Mouse (Mus musculus): ENCODE measurements around the gene Plekhg2.

Gene Plekhg2

DNA sequence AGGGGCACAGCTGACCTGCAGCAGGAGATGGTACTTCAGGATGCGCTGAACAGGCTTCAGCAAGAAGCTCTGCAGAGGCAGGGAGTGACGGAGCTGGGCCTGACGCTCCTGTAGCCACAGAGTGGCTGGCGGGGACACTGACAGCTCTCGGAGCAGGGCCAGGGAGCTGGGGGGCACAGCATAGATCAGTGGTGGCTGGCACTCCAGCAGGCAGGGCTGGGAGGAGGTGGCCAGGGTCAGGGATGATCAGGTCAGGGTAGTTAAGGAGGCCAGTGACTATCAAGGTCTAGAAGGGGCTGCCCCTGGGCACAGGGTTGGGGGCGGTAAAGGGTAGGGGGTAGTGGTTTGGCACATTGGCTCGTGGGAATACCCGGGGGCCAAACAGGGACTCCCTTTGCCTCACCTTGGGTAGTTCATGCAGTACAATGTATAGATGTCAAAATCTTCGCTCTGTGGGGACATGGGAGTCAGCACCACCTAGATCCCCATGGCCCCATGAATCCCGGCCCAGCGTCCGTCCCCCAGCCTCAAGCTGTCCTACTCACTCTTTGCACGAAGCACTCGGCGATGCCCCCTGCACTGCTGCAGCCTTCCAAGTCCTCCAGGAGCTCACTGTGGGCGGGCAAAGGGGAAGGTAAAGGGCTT, 4.0 kb downstream of the Plekhg2 start:
- no peak for DNase-seq (ENCODE audit: extremely low spot score, low read depth, low spot score)

DNA sequence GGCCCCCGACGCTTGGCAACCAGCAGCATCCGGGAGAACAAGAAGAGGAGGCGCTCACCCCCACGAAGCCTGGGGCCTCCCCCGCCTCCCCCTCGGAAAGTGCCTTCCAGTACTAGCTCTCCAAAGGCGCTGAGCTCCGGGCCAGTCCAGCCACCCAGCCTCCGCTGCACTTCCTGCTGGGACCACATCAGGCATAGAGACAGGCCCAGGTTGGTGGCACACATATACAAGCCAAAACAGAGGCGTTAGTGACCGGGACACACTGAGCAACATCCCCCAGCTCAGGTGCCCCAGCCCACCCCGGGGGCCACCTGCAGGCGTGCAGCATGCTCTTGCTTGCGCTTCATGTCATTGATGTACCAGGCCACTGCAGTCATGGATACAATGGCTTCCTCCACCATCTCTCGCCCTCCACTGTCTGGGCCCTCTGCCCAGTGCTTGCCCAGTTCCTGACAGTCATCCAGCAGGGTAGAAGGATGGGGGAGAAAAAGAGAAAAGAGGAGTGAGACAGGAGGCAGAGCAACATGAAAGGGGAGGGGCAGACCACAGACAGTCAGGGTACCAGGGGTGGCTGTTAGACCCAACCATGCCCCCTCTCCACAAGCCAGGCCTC, 4.6 kb downstream of the Plekhg2 start:
- DNase-seq (ENCODE audit: extremely low spot score, low read depth, low spot score), result no peak

DNA sequence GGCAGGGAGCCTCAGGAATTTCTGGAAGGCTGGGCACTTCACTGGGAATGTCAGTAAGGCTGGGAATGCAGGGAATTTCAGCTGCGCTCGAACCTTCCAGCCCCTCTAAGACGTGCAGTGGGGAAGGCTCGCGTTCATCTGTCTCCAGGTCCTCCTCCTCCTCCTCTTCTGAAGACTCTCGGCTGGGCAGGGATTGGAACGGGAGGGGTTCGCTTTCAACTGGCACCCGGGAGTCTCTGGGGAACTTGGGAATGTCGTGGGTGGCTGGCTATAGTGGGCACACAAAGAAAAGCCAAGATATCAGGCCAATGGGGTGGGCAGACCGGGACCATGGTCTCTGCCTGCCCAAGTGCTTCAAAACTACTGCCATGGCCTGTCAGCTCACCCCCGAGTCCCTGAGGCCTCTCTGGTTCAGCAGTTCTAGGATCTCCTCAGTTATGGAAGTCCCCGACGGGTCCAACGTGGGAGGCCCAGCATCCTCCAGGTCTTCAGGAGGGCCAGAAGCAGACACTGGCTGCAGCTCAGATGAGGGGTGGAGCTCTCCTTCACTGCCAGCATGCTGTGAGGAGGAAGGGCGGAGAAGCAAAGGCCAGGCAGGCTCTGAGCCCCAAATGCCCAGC, 9.8 kb downstream of the Plekhg2 start:
- DNase-seq (ENCODE audit: extremely low spot score, low read depth, low spot score), result no peak

DNA sequence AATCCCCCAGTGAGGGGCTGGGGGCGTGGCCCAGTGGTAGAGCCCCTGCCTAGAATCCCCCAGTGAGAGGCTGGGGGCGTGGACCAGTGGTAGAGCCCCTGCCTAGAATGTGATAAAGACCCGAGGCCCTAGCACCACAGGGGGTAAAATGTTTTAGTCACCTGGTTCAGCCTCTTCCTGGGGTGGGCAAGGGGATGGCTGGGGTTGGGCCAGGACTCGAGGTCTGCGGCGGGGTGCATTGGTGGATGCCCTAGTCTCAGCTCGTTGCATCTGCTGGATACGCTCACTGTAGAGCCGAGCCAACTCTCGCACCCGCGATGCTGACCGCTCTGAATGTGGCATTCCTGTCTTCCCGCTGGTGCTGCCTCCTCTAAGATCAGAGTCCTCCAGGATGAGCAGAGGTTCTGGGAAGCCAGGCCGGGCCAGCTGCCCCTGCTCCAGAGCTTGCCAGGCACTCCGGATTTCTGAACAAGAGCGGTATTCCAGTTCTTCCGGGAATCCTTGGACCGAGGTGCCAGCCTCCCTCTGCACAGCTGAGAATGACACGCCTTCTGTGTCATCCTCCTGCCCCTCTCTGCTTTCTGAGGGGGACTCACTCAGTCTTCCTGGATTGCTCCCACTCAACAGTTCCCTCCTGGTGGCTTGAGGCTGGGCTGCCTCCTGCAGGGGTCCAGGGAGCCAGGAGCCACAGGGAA, 10.6 kb downstream of the Plekhg2 start:
- DNase-seq (ENCODE audit: extremely low spot score, low read depth, low spot score), result no peak

DNA sequence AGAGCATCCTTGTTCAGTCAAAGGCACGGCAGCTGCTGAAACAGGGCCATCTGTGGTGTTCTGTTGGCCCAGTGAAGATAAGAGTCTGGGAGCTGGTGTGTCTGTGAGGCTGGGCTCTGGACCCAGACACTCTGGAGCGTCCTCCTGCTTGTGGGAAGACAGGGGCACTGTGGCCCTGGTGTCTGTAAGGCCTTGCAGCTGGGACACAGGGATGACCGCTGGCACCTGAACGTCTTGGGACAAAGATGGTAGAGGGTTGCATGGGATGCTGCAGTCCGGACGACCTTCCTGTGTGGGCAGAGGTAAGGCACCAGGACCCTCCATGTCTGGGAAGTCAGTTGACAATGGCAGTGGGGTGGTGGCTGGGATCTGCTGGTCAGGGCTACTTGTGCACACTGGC, 12.1 kb downstream of the Plekhg2 start:
- no peak for DNase-seq (ENCODE audit: extremely low spot score, low read depth, low spot score)

DNA sequence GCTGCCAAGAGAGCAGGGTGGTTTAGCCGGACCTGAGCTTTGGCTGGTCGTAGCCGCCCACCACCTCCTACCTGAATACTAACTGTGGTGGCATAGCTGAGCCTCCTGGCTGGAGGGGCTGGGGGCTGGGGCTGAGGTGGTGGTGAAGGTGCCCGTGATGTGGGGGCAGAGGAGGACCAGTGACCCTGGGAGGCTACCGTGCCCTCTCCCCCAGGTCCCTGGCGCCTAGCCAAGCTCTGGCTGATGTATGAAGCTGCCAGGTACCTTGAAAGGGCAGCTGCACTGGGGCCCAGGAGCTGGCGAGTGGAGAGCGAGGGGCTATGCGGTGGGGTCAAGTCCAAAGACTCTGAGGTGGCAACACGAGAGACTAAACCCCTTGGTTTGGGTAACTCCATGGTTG, 12.5 kb downstream of the Plekhg2 start:
- DNase-seq (ENCODE audit: extremely low spot score, low read depth, low spot score), result no peak

DNA sequence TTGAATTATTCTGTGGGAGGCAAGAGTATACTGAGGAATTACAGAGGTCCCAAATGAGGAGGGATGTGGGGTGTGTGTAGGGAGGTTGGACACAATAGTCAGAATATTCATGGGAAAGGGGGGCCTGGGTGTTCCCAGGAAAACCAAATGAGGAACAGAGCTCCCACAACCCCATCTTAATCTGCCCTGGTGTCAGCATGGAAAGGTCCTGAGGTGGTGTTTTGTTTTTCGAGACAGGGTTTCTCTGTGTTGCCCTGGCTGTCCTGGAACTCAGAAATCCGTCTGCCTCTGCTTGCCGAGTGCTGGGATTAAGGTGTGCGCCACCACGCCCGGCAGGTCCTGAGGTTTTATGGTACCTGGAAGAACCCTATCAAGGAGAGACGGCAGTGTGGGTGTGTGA, 14.0 kb downstream of the Plekhg2 start:
- no peak for DNase-seq (ENCODE audit: extremely low spot score, low read depth, low spot score)

DNA sequence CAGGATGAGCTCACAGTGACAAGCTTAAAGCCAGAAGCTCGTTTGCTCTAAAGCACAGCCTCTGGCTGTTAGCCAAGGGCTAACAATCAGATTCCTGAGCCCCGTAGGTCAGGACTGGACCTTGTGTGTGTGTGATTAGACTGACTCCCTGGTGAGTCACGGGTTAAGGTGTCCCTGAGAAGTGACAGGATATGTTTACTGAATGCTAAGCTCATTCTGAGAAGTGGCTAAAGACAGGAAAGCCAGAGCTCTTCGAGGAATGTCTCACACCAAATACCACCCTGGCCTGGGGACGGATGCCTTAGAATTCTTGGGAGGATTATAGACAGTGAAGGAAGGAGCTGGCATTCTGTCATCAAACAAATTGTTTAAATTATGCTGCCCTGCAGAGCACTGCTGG, 14.4 kb downstream of the Plekhg2 start:
- DNase-seq (ENCODE audit: extremely low spot score, low read depth, low spot score), result no peak

DNA sequence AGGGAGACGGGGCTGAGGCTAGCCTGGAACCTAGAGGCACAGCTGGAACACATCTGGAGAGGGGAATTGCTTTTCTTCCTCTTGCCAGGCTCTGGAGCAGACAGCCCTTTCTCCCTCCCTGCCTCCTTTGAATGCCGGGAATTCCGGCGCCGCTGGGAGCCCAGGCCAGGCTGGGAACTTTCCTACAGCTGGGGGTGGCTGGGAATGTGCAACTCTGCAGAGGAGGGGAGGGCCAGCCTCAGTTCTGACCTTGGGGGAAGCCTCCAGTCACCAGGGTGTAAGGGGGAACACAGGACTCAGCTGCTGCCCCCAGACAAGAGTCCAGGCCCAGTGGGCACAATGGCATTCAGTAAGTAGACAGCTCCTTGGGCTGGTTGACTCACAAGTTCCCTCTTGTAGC, 15.4 kb downstream of the Plekhg2 start:
- DNase-seq (ENCODE audit: extremely low spot score, low read depth, low spot score), result no peak

DNA sequence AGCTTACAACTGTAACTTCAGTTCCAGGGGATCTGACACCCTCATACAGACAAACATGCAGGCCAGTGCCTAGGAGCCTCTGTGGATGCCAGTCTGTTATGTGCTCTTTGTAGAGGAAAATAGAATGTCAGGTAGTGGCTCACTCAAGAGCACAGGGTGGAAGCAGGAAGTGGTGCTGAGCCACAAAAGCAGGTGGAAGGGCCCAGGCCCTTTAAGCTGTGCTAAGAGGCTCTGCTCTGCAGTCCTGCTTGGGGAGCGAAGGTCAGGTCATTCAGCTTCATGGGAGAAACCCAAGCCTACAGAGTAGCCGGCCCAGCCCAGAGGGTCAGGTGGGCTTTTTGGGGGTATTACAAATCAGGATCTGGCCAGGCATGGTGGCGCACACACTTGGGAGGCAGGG, 17.2 kb downstream of the Plekhg2 start:
- no peak for DNase-seq (ENCODE audit: extremely low spot score, low read depth, low spot score)

DNA sequence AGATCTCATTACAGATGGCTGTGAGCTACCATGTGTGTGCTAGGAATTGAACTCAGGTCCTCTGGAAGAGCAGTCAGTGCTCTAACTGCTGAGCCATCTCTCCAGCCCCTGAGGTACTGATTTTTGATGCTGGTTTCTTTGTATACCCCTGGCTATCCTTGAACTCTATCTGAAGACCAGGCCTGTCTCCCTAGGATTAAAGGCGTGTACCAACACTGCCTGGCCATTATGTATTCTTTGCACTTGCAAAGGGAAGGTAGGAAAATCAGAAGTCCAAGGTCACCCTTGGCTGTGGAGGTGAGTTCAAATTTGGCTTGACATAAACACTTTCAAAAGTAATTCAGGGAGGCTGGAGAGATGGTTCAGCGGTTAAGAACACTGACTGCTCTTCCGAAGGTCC, 17.8 kb downstream of the Plekhg2 start:
- no peak for DNase-seq (ENCODE audit: extremely low spot score, low read depth, low spot score)

DNA sequence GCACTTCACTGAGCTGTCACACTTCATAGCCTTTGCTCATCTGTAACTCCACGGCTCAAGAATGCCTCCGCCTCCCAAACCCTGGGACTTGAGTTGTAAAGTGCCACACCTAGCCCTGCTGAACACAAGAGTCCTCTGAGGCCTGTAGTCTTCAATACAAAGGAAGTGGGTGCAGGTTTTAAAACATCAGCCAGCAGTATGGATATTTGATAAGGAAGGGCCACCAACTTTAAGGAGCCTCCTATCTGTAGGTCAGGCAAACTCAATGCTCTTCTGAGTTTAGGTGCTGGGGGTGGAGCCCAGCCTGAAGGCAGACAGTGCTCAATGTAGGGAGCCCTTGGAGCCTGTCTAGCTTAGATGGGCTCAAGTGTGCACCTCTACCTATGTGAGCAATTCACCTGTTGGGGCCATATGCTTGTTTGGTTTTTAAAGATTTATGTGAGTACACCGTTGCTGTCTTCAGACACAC, 18.3 kb downstream of the Plekhg2 start:
- no peak for DNase-seq (ENCODE audit: extremely low spot score, low read depth, low spot score)

DNA sequence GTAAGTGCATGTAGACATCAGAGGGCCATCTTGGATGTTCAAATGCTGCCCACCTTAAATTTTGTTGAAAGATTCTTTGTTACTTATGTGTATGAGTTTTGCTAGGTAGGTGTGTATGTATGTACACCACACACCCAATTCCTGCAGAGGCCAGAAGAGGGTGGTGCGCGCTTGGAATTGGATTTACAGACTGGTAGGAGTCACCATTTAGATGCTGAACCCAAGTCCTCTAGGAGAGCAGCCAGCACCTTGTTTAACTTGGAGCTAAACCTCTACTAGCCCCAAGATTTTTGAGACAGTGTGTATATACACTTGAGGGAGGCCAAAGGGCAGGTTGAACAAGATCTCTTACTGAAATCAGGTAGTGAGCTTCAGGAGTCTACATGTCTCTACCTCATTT, 19.1 kb downstream of the Plekhg2 start:
- no peak for DNase-seq (ENCODE audit: extremely low spot score, low read depth, low spot score)

DNA sequence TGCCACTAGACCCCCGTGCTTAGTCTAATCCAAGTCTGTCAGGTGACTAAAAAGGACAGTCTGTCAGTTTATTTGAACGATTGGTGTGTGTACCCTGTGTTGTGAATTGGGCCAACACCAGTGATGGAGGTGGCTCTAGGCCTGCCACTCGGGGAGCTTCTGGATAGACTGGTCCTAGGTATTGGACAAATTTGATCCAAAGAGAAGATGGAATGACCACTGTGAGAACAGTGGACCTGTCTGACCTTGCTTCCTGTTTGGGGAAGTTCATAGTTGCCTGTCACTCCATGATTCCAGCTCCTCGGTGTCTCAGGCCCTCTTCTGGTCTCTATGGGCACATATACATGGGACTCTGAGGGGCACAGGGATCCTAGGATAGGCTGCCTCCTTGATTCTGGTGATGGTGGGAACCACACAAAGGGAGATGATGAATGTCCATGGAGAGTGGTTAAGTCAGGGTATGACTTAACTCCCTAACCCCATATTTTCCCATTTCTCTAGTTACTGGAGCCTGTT, 20.7 kb downstream of the Plekhg2 start:
- no peak for DNase-seq (ENCODE audit: extremely low spot score, low read depth, low spot score)

DNA sequence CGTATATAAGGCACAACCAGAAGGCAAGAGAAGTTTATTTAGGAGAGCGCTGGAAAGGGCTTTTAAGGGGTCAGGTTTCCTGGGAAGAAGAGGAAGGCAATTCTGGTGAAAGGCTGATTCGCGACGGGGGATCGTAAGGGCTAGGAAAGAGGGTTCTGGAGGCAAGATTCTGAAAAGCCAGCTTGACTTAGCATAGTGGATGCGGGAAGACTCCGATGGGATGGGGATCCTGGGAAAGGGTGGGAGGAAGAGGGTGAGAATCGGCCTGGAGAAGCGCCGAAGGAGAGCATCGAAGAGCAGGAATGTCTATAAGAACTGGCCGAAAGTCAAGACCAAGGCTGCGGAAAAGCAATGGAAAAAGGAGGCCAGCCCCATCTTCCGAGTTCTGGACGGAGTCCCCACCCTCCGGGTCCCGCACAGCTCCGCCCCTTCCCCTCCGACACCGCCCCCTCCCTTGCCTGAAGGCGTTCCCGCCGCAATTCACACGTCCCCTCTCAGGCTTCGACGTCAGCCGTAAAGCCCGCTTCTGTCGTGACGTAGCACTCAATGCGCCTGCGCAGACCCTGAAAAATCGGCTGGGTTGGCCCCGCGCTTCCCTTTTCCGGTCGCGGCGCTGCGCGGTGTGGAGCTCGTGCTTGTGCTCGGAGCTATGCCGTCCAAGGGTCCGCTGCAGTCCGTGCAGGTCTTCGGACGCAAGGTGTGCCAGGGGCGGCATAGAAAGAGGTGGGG, 22.1 kb downstream of the Plekhg2 start, which contains the start of gene Rps16:
Rps16 (plus strand) TSS at position 498 of the 729 bp plus-strand sequence.
- DNase-seq (ENCODE audit: extremely low spot score, low read depth, low spot score), result peak; percentile 92

DNA sequence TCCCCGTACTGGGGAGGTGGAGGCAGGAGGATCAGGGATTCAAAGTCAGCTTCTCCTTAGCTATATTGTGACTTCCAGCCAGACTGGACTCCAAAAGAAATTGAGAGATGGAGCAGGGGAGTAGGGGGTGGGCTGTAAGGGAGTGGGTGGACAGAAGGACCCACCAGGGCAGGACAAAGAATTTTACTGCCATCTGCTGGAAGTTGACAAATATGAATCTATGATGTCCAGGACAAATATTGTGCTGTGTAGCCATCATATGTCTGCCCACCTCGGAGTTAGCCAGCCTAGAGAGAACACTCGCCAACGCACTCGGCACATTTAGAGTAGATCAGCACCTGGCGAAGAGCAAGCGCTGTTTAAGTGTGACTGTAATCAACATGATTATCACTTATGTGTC, 23.8 kb downstream of the Plekhg2 start:
- no peak for DNase-seq (ENCODE audit: extremely low spot score, low read depth, low spot score)

DNA sequence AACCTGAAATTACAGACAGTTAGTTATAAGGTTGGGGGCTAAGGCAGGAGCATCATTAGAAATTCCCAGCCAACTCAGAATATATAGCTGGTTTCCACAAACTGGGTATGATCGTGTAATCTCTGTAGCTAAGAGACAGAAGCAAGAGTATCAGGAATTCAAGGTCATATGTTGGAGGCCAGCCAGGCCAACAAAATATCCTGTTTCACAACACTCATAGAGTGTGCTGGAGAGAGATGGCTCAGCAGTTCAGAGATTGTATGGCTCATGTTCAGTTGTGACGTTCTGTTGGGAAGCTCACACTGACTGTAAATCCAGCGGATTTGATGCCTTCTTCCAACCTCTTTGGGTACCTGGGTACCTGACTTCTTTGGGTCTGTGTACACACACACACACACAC, 24.7 kb downstream of the Plekhg2 start:
- DNase-seq (ENCODE audit: extremely low spot score, low read depth, low spot score), result no peak

DNA sequence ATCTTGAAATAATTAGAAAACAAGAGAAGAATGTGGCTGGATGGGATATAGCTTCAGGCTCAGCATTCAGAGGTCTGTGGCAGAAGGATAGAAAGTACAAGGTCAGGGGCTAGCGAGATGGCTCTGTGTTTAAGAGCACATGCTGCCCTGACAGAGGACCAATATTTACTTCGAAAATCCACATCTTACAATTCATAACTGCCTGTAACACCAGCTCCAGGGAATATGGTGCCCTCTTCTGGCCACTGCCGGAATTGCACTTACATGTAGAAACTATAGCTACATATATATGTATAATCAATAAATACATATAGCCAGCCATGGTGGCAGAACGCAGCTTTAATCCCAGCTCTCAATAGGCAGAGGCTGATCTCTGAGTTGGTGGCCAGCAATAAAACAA, 27.8 kb downstream of the Plekhg2 start:
- no peak for DNase-seq (ENCODE audit: extremely low spot score, low read depth, low spot score)

DNA sequence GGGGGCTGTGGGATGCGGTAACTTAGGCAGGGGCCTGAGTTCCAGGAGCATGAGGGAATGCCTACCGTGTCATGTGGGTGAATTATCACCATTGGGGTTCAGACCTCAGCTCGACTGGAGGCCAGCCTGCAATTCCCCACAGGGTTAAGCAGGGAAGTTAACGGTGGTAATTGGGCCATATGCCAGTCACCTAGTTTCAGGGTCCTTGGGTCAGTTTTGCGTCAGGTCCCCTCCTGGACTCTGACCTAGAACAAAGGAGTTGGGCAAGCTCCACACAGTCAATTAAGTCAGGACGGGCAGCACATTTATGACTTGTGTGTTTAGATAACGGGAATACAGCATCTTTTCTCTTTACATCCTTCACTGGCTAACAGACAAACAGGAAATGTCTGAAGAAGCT, 31.0 kb downstream of the Plekhg2 start:
- DNase-seq (ENCODE audit: extremely low spot score, low read depth, low spot score), result no peak

DNA sequence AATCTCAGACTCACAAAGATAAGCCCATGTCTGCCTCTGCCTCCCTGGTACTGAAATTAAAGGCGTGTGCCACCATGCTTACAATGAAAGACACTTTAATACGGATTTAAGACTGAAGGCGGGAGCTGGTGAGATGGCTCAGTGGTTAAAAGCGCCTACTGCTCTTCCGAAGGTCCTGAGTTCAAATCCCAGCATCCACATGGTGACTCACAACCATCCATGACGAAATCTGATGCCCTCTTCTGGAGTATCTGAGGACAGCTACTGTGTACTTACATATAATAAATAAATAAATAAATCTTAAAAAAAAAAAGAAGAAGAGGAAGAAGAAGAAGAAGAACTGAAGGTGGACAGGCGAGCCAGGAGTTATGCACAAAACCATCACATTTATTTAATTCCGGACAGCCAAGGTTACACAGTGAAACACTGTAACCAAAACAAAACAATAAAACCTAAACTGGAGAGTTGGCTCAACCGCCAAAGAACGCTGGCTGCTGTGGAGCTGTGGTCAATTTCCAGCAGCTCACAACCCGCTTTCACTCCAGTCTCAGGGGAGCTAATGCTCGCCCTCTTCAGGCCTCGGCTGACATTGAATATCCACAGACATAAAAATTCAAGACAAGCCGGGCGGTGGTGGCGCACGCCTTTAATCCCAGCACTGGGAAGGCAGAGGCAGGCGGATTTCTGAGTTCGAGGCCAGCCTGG, 33.0 kb downstream of the Plekhg2 start:
- DNase-seq (ENCODE audit: extremely low spot score, low read depth, low spot score), result no peak
